Mouse (Mus musculus): ENCODE measurements around the gene Slx4ip. TPM values are rescaled to one million over a fixed set of nuclear protein-coding genes. Genes with fewer than 3 reads are reported as not detected.
A peak's percentile ranks its signal among the peaks of the same experiment; 100 is the strongest.

Slx4ip gene
- polyA plus RNA-seq, 1 experiment, result 3.0 TPM

DNA sequence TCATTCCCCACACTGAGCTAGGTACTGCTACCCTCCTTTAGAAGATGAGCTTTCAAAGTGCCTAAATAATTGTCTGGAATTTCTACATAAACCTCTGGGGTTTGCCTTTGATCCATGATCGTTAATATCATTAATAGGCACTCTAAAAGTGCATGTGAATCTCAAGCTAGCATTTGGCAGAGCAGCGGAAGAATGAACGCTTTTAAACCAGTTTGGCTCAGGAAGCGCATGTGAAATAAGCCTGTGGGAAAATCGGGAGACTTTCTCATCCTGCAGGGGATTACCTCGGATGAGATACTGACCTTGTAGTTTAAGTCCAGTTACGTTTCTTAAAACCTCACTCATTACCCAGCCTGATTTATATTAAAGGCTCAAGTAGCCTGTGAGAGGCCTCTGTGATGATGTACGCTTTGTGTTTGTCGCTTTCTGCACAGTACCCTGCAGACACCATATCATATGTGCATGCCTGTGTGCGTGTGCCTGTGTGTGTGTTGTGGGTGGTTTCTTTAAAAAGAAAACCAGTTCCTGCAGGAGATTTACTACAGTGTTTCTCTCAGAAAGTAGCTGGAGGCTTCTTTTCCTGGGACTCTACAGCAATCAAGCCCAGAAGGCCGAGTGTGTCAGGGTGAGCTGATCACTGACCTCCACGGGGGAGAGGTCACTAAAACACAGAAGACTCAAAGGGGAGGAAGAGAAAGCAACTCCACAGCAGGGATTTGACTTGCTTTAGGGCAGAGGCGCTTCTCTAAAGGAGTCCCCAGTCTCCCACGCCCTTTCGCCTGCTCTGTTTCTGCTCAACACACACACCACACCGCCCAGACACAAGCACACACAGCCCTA, 182.7 kb downstream of the Slx4ip start:
- H3K4me3 ChIP-seq (replicated peaks; ENCODE audit: insufficient read depth, low read depth, low read length), result no peak overlapping the region
- no peak for TF ChIP-seq POLR2A (IDR thresholded peaks at IDR 0.05; ENCODE audit: borderline replicate concordance, insufficient read depth, low read length)
- no peak for TF ChIP-seq CTCF (IDR thresholded peaks at IDR 0.05; ENCODE audit: borderline replicate concordance, insufficient read depth, low read depth, low read length)
- no peak for DNase-seq

GRCm38 (mm10) chr2:137074313-137074620, 183.2 kb downstream of the Slx4ip start:
- DNase-seq, result no peak

More for the DNA sequence above, 182.7 kb downstream of the Slx4ip start:
- H3K27ac ChIP-seq (ENCODE audit: insufficient read depth, low read length), result no peak overlapping the region
- 58% methylated on average over 16 of the region's 16 CpGs for WGBS
- no peaks in the 10 kb centered on the region for H3K27me3 ChIP-seq (ENCODE audit: control insufficient read depth, insufficient read depth, low read length)
- no peaks in the 10 kb centered on the region for H3K4me1 ChIP-seq (ENCODE audit: control insufficient read depth, insufficient read depth, low read length)

GRCm38 (mm10) chr2:137078771-137079170, 187.8 kb downstream of the Slx4ip start:
- Histone ChIP-seq H3K27ac (ENCODE audit: insufficient read depth, low read length) (no peak overlapping the region), H3K4me1 (ENCODE audit: control insufficient read depth, insufficient read depth, low read length) (no peaks in the 10 kb centered on the region), H3K27me3 (ENCODE audit: control insufficient read depth, insufficient read depth, low read length) (no peaks in the 10 kb centered on the region), H3K4me3 (replicated peaks; ENCODE audit: insufficient read depth, low read depth, low read length) (no peak overlapping the region)
- DNase-seq, result no peak
- TF ChIP-seq POLR2A (IDR thresholded peaks at IDR 0.05; ENCODE audit: borderline replicate concordance, insufficient read depth, low read length) (no peak), CTCF (IDR thresholded peaks at IDR 0.05; ENCODE audit: borderline replicate concordance, insufficient read depth, low read depth, low read length) (no peak)
- 80% methylated on average over 4 of the region's 4 CpGs for WGBS

More at GRCm38 (mm10) chr2:137074313-137074620, 183.2 kb downstream of the Slx4ip start:
- no peak overlapping the region for H3K27ac ChIP-seq (ENCODE audit: insufficient read depth, low read length)
- no peak overlapping the region for H3K4me3 ChIP-seq (replicated peaks; ENCODE audit: insufficient read depth, low read depth, low read length)
- 41% methylated on average over 2 of the region's 2 CpGs for WGBS
- H3K27me3 ChIP-seq (ENCODE audit: control insufficient read depth, insufficient read depth, low read length), result no peaks in the 10 kb centered on the region
- TF ChIP-seq POLR2A (IDR thresholded peaks at IDR 0.05; ENCODE audit: borderline replicate concordance, insufficient read depth, low read length), result no peak
- no peak for TF ChIP-seq CTCF (IDR thresholded peaks at IDR 0.05; ENCODE audit: borderline replicate concordance, insufficient read depth, low read depth, low read length)
- no peaks in the 10 kb centered on the region for H3K4me1 ChIP-seq (ENCODE audit: control insufficient read depth, insufficient read depth, low read length)

- no peaks in the 10 kb centered on the region for H3K4me1 ChIP-seq (ENCODE audit: control insufficient read depth, insufficient read depth, low read length)
- no peak overlapping the region for H3K4me3 ChIP-seq (replicated peaks; ENCODE audit: insufficient read depth, low read depth, low read length)
- 21% methylated on average over 10 of the region's 10 CpGs for WGBS
- H3K27me3 ChIP-seq (ENCODE audit: control insufficient read depth, insufficient read depth, low read length), result no peaks in the 10 kb centered on the region
- TF ChIP-seq POLR2A (IDR thresholded peaks at IDR 0.05; ENCODE audit: borderline replicate concordance, insufficient read depth, low read length), result no peak
- no peak for TF ChIP-seq CTCF (IDR thresholded peaks at IDR 0.05; ENCODE audit: borderline replicate concordance, insufficient read depth, low read depth, low read length)
- H3K27ac ChIP-seq (ENCODE audit: insufficient read depth, low read length), result no peak overlapping the region
- DNase-seq, result no peak
These were observed 188.8 kb downstream of the Slx4ip start for GRCm38 (mm10) chr2:137079721-137080320.

DNA sequence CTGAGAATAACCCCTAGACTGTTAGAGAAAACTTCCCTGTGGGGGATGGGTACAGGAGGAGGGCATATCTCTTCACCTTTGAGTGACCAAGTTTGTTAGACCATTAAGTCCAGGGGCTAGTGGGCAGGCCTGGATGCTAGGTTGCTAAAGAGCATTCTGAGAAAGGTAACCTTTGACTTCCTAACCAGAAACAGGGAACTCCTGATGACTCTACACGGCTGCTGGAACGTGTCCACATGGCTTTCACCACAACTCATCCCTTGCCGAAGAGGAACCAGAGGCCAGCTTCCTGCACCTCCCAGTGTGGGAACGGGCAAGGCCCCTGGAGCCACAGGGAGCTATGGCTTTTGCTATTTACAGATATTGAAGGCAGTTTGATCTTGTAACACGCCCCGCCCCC, 189.4 kb downstream of the Slx4ip start:
- no peak for DNase-seq
- Histone ChIP-seq H3K27ac (ENCODE audit: insufficient read depth, low read length) (no peak overlapping the region), H3K27me3 (ENCODE audit: control insufficient read depth, insufficient read depth, low read length) (no peaks in the 10 kb centered on the region), H3K4me1 (ENCODE audit: control insufficient read depth, insufficient read depth, low read length) (no peaks in the 10 kb centered on the region), H3K4me3 (replicated peaks; ENCODE audit: insufficient read depth, low read depth, low read length) (no peak overlapping the region)
- WGBS, result 59% methylated on average over 6 of the region's 6 CpGs
- TF ChIP-seq CTCF (IDR thresholded peaks at IDR 0.05; ENCODE audit: borderline replicate concordance, insufficient read depth, low read depth, low read length) (no peak), POLR2A (IDR thresholded peaks at IDR 0.05; ENCODE audit: borderline replicate concordance, insufficient read depth, low read length) (no peak)

- Histone ChIP-seq H3K27ac (ENCODE audit: insufficient read depth, low read length) (no peak overlapping the region), H3K4me3 (replicated peaks; ENCODE audit: insufficient read depth, low read depth, low read length) (no peak overlapping the region), H3K27me3 (ENCODE audit: control insufficient read depth, insufficient read depth, low read length) (no peaks in the 10 kb centered on the region), H3K4me1 (ENCODE audit: control insufficient read depth, insufficient read depth, low read length) (no peaks in the 10 kb centered on the region)
- TF ChIP-seq POLR2A (IDR thresholded peaks at IDR 0.05; ENCODE audit: borderline replicate concordance, insufficient read depth, low read length), result no peak
- TF ChIP-seq CTCF (IDR thresholded peaks at IDR 0.05; ENCODE audit: borderline replicate concordance, insufficient read depth, low read depth, low read length), result no peak
- DNase-seq, result no peak
- WGBS, result 81% methylated on average over 7 of the region's 7 CpGs
These were observed 190.0 kb downstream of the Slx4ip start for GRCm38 (mm10) chr2:137081001-137081400.

DNA sequence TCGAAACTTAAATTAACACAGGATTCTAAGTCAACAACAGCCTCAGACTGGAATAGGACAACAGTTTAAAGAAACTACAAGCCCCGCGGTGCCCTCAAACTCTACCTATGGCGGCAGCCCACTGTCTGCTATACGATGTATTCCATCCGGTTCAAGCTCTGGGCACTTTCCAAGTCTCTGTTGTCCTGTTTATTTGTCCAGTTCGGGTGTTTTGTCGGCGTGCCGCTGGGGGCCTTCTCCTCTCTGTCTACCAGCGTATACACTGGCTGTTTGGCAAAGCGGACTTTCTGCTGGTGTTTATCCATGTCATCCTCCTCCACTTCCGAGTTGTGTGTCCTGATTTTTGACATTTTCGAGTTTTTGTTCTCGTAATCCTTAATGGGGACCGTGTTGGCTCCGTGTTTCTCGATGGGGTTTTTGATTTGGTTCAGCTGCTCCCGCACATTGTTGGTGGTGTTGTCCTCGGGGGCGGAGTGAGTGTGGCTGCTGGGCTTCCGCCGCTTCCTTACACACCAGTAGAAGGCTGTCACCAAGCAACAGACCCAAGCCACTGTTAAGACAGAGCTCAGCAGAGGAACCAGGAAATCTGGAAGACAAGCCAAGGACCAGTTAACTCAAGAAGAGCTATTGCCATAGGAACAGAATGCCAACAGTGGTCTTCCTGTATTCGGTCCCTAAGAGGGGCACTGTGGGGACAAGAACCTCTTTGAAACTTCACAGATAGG, 192.0 kb downstream of the Slx4ip start:
- Histone ChIP-seq H3K4me3 (replicated peaks; ENCODE audit: insufficient read depth, low read depth, low read length) (peak overlapping the region; percentile 2), H3K4me1 (ENCODE audit: control insufficient read depth, insufficient read depth, low read length) (no peaks in the 10 kb centered on the region), H3K27ac (ENCODE audit: insufficient read depth, low read length) (no peak overlapping the region), H3K27me3 (ENCODE audit: control insufficient read depth, insufficient read depth, low read length) (no peaks in the 10 kb centered on the region)
- WGBS, result 58% methylated on average over 24 of the region's 24 CpGs
- no peak for DNase-seq
- TF ChIP-seq POLR2A (IDR thresholded peaks at IDR 0.05; ENCODE audit: borderline replicate concordance, insufficient read depth, low read length) (no peak), CTCF (IDR thresholded peaks at IDR 0.05; ENCODE audit: borderline replicate concordance, insufficient read depth, low read depth, low read length) (no peak)
